ENCODE assay signal across 10 mouse cellular contexts in genomic region chr5:104374308-104374660, GRCm38 (mm10). TPM values are rescaled to one million over a fixed set of nuclear protein-coding genes. Genes with fewer than 3 reads are reported as not detected.
DNase-seq lines count a peak whose midpoint lies in the region; ATAC-seq and TF ChIP-seq lines count a peak whose summit lies in the region.
"Had no signal": no experiment of that assay in that cellular context is flagged by ENCODE, and none has a peak within 500 bp of the region (broad histone marks: within the 10 kb centered on the region; RNA-seq: fewer than 3 reads in every experiment).

No protein-coding gene starts in this region.

- H3K4me3 ChIP-seq in embryonic facial prominence, embryonic 14.5 days (ENCODE audit: low read depth, low read length) = no peak overlapping the region
- H3K4me3 ChIP-seq in kidney, adult 2 months (ENCODE audit: insufficient read depth, low read depth, low read length) = no peak overlapping the region
- no peak overlapping the region for H3K4me3 ChIP-seq in lung, embryonic 15.5 days
- H3K4me3 ChIP-seq in forebrain, embryonic 12.5 days (replicated peaks) = no peak overlapping the region

- H3K27ac ChIP-seq in embryonic facial prominence, embryonic 14.5 days (replicated peaks; ENCODE audit: low read depth, low read length) = no peak overlapping the region
- peak overlapping the region; percentile 2; the same call in 1 of the 2 replicates for H3K27ac ChIP-seq in kidney, adult 2 months (ENCODE audit: insufficient read depth, low read depth, low read length)
- peak overlapping the region; percentile 39; the same call in 1 of the 2 replicates for H3K27ac ChIP-seq in lung, embryonic 15.5 days
- no peak overlapping the region for H3K27ac ChIP-seq in forebrain, embryonic 12.5 days

- DNase-seq in left cerebral cortex, postnatal 4 days = peak; percentile 24
- DNase-seq in left cerebral cortex, postnatal 14 days (ENCODE audit: low spot score in 2 of 2) = no peak
- peak; percentile 75 for DNase-seq in embryonic facial prominence, embryonic 14.5 days (ENCODE audit: low spot score)
- peak; percentile 83 for DNase-seq in kidney, adult 2 months
- no peak for DNase-seq in left cerebral cortex, adult 8-10 months (ENCODE audit: low spot score in 2 of 2)

- no peak for TF ChIP-seq POLR2A in kidney, adult 2 months (IDR thresholded peaks at IDR 0.05; ENCODE audit: low read depth, low read length)

- H3K4me1 ChIP-seq in embryonic facial prominence, embryonic 14.5 days (ENCODE audit: control insufficient read depth, insufficient read depth, low read length) = peaks cover 6% of the 10 kb centered on the region; the same call in 1 of the 2 replicates
- H3K4me1 ChIP-seq in kidney, adult 2 months (ENCODE audit: control insufficient read depth, insufficient read depth, low read length) = peaks cover 5% of the 10 kb centered on the region; the same call in 1 of the 2 replicates
- peaks cover 19% of the 10 kb centered on the region for H3K4me1 ChIP-seq in lung, embryonic 15.5 days
- peaks cover 6% of the 10 kb centered on the region; the same call in 1 of the 2 replicates for H3K4me1 ChIP-seq in forebrain, embryonic 12.5 days

- WGBS in embryonic facial prominence, embryonic 14.5 days = 39% methylated on average over 6 of the region's 6 CpGs
- WGBS in kidney, adult 2 months = 18% methylated on average over 6 of the region's 6 CpGs
- WGBS in lung, embryonic 15.5 days = 27% methylated on average over 6 of the region's 6 CpGs
- 76% methylated on average over 6 of the region's 6 CpGs for WGBS in forebrain, embryonic 12.5 days

- no peaks in the 10 kb centered on the region for H3K27me3 ChIP-seq in embryonic facial prominence, embryonic 14.5 days (replicated peaks; ENCODE audit: control insufficient read depth, insufficient read depth, low read length)
- H3K27me3 ChIP-seq in kidney, adult 2 months (replicated peaks; ENCODE audit: control insufficient read depth, insufficient read depth, low read length) = no peaks in the 10 kb centered on the region
- H3K27me3 ChIP-seq in lung, embryonic 15.5 days = no peaks in the 10 kb centered on the region
- no peaks in the 10 kb centered on the region for H3K27me3 ChIP-seq in forebrain, embryonic 12.5 days

- intact Hi-C loops in left cerebral cortex, postnatal 4 days (cut with DNase I) = no loop called here
- intact Hi-C loops in left cerebral cortex, postnatal 14 days (cut with DNase I) = no loop called here

- H3K9ac ChIP-seq in embryonic facial prominence, embryonic 14.5 days (ENCODE audit: low read depth, low read length) = no peak overlapping the region
- H3K9ac ChIP-seq in lung, embryonic 15.5 days = no peak overlapping the region
- no peak overlapping the region for H3K9ac ChIP-seq in forebrain, embryonic 12.5 days

- no peak for TF ChIP-seq CTCF in kidney, adult 2 months (conservative IDR thresholded peaks at IDR 0.05; ENCODE audit: insufficient read depth, insufficient read length, low read depth, low read length)

- no peaks in the 10 kb centered on the region for H3K9me3 ChIP-seq in embryonic facial prominence, embryonic 14.5 days (ENCODE audit: control insufficient read depth, low read length)
- H3K9me3 ChIP-seq in lung, embryonic 15.5 days = no peaks in the 10 kb centered on the region
- no peaks in the 10 kb centered on the region for H3K9me3 ChIP-seq in forebrain, embryonic 12.5 days

- 0 out of 2 replicates have a peak, but pooled peaks have one; percentile 50 for ATAC-seq in embryonic facial prominence, embryonic 14.5 days (ENCODE audit: low read depth)
- peak; percentile 78; the same call in 1 of the 2 replicates for ATAC-seq in lung, embryonic 15.5 days (ENCODE audit: borderline replicate concordance, extremely low read depth, low FRiP score, low TSS enrichment)
- no peak for ATAC-seq in granulocyte monocyte progenitor cell, adult 5-6 weeks (replicated peaks; ENCODE audit: poor library complexity, severe bottlenecking)
- no peak for ATAC-seq in forebrain, embryonic 12.5 days (ENCODE audit: low FRiP score)

- H3K4me2 ChIP-seq in embryonic facial prominence, embryonic 14.5 days (ENCODE audit: low read depth, low read length) = no peak overlapping the region
- no peak overlapping the region for H3K4me2 ChIP-seq in lung, embryonic 15.5 days
- no peak overlapping the region for H3K4me2 ChIP-seq in forebrain, embryonic 12.5 days

- H3K36me3 ChIP-seq in embryonic facial prominence, embryonic 14.5 days (ENCODE audit: control insufficient read depth, insufficient read depth, low read length) = no peaks in the 10 kb centered on the region
- H3K36me3 ChIP-seq in kidney, adult 2 months (ENCODE audit: control insufficient read depth, insufficient read depth, low read length) = no peaks in the 10 kb centered on the region
- no peaks in the 10 kb centered on the region for H3K36me3 ChIP-seq in lung, embryonic 15.5 days
- no peaks in the 10 kb centered on the region for H3K36me3 ChIP-seq in forebrain, embryonic 12.5 days (replicated peaks)
- H3K36me3 ChIP-seq: G1E had no signal

RNA-seq across cellular contexts. Expression of gene Mepe, which starts 49.2 kb away (rescaled TPM):
- not detected for total RNA-seq in left cerebral cortex, postnatal 4 days (2021)
- not detected for total RNA-seq in left cerebral cortex, postnatal 14 days (2021)
- 0.55 and 0.58 TPM in 2 replicates for polyA plus RNA-seq in embryonic facial prominence, embryonic 14.5 days (2014; fragmentation: Nextera tagmentation; extraction: Ambion mirVana)
- not detected in 2 replicates for polyA plus RNA-seq in kidney, adult 2 months (2012; rRNA removed)
- polyA plus RNA-seq in lung, embryonic 15.5 days (2015; fragmentation: Nextera tagmentation; extraction: Ambion mirVana) = not detected in 2 replicates
- total RNA-seq in left cerebral cortex, adult 8-10 months (2022) = not detected
- total RNA-seq in granulocyte monocyte progenitor cell, adult 5-6 weeks (2014; fragmentation: Nextera tagmentation) = not detected in 2 replicates
- not detected in 2 replicates for total RNA-seq in granulocyte monocyte progenitor cell, adult 5-6 weeks (2017)
- not detected in 2 replicates for polyA plus RNA-seq in forebrain, embryonic 12.5 days (2016; fragmentation: Nextera tagmentation; extraction: Ambion mirVana)
- total RNA-seq: G1E had no signal
- polyA plus RNA-seq: G1E; neural tube, embryonic 14.5 days had no signal

Comparison
In these comparisons a context has a peak if more than half of its experiments do, and no peak if none do; other contexts are left out.
1. DNase-seq: peak in left cerebral cortex, postnatal 4 days (single experiment), embryonic facial prominence, embryonic 14.5 days (single experiment) and kidney, adult 2 months (single experiment); none in left cerebral cortex, postnatal 14 days (0 of 2) and left cerebral cortex, adult 8-10 months (0 of 2).
2. ATAC-seq: peak in embryonic facial prominence, embryonic 14.5 days (single experiment) and lung, embryonic 15.5 days (single experiment); none in granulocyte monocyte progenitor cell, adult 5-6 weeks (single experiment) and forebrain, embryonic 12.5 days (single experiment).
3. H3K27ac ChIP-seq: peak in kidney, adult 2 months (single experiment) and lung, embryonic 15.5 days (single experiment); none in embryonic facial prominence, embryonic 14.5 days (single experiment) and forebrain, embryonic 12.5 days (single experiment).